Mouse (Mus musculus): ENCODE results near the gene Tob1.

Tob1 gene

GRCm38 (mm10) chr11:94198405-94199146 is 12.7 kb upstream of the Tob1 start:
- no peak for DNase-seq (ENCODE audit: low spot score in 2 of 2)

DNA sequence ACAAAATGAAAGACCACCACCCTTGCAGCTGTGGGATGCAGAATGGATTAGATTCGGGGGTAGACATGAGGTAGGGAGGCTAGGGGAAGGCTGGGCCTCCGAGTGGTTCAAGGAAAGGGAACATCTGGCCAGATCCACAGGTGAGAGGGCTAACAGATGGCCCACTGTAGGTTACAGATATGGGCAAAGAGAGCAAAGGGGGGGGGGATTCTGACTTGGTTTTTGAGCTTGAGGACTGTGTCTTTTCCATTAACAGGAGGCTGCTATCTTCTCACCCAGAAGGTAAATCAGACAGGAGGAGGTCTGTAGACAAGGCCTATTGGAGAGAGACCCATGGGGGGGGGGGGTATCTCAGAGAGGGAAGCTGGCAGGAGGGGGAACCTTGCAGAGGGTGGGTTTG is 11.5 kb upstream of the Tob1 start:
- no peak for DNase-seq (ENCODE audit: low spot score in 2 of 2)

DNA sequence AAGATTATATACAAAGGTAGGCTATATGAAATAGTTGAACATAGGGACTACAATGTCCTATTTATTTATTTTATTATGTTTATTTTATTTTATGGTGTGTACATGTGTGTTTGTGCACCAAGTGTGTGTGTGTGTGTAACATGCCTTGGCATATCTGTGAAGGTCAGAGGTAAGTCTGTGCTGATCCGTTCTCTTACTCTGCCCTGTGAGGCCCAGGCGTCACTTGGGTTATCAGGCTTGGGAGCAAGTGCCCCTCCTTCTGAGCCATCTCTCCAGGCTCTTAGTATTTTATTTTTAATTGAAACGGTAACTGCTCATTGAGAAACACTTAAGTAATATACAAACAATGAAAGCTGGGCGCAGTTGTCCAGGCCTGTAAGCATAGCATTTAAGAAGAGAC is 10.8 kb upstream of the Tob1 start:
- DNase-seq (ENCODE audit: low spot score in 2 of 2): no peak

DNA sequence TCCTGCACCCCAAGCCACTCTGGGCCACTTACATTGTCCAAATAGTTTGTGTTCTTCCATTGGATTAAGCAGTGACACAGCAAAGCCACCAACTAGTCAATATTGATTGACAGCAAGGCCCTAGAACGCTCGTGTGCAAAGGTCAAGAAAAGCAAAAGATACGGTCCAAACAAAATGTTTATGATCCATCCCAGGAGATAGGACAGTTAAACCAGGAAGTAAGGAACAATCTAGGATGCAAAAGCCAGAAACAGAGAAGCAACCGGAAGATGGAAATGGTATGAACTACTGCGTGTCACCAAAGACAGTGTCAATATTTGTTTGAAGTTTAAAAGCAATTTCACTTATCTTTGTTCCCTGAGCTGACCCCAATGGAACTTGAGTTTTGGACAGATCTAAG is 9.1 kb upstream of the Tob1 start:
- no peak for DNase-seq (ENCODE audit: low spot score in 2 of 2)

DNA sequence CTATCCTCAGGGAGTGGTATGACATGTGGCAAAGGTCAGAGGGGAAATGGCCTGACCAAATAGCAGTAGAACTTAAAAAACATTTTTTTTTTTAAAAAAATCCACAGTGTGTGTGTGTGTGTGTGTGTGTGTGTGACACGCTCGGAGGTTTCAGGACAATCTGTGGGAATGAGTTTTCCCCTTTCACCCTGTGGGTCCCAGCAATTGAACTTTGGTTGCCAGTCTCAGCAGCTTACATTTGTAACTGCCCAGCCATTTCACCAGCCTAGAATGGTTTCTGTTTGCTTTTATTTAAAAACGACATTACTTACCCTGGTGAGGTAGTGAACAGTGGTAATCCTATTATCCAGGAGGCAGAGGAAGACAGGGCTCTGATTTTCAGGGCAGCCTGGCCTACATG is 8.2 kb upstream of the Tob1 start:
- no peak for DNase-seq (ENCODE audit: low spot score in 2 of 2)

- DNase-seq (ENCODE audit: low spot score in 2 of 2): no peak
These were observed 4.7 kb upstream of the Tob1 start for GRCm38 (mm10) chr11:94206398-94207114.

GRCm38 (mm10) chr11:94208811-94209675 is 2.2 kb upstream of the Tob1 start:
- DNase-seq (ENCODE audit: low spot score in 2 of 2): no peak

- DNase-seq (ENCODE audit: low spot score in 2 of 2): peak; percentile 57 to 59
These were observed 1.5 kb upstream of the Tob1 start for GRCm38 (mm10) chr11:94209695-94210131.

DNA sequence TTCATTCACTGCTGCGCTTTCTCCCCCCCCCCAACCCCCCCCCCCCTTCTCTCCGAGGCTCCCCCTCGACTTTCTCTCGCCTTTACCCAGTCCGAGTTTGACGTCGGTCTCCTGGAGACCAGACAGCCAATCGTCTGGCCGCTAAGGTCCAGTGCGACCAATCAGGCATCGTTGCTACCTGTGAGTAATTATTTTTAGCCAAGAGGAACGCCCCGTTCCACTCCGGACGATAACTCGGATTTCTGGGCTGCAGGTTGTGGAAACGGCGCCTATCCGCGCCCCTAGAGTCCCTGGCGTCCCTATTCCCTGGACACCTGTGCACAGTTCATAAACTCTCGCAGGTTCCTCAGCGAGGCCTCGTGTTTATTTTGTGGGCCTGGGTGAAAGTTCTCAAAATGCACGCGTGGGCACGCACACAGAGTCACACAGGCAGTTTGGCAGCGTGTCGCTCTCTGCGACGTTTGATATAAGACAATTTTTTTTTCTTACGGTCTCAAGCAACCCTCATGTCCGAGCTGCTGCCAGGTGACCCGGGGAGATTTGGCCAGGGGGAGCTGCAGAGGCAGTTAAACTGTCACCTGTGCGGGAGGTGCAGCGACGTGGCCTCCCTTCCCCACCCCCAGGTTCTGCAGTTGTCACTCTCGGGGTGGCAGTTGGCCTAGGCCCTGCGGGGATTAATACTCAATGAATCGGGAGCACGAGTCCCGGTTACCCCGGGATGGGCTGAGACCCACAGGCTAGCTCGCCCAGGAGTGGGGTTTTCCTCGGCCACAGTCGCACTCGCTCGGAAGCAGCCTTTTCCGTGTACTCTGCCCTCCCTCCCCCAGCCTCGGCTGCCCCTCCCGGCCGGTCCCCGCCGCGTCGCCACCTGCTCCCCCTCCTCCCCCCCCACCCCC is 815 bp upstream of the Tob1 start:
- DNase-seq (ENCODE audit: low spot score in 2 of 2): peak; percentile 80 to 88

DNA sequence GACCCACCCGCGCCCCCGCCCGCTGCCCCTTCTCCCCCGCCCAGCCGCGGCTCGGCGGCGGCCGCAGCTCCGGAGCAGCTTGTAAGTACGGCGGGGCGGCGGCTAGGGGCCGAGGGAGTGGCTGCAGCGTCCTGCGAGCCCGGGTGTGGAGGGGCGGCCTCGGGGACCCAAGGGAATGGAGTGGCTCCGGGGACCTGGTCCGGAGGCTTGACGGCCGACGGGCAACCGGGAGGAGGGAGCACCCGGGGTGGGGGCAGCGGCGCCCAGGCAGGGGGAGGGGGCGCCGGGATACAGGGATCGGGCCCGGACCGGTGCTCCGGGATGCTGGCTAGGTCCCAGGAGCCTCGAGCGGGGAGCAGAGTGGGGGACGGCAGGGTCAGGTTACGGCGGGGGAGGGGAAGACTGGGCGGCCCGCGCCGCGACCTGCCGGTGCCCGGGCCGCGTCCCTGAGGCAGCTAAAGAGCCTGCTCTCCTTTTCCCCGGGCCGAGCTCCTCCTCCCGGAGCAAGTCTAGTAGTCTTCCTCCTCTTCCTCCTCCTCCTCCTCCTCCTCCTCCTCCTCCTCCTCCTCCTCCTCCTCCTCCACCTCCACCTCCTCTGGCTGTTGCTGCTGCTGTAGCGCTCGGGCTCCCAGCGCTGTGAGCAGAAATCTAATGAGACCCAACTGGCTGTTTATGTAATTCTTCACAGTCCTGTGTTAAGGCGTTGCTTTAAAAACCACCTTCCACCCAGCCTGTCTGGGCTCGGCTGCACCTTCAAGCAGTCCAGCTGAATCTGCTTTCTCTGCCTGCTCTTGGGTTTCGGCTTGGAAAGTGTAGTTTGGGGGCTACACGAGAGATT is 616 bp downstream of the Tob1 start:
- DNase-seq (ENCODE audit: low spot score in 2 of 2): peak; percentile 72 to 77

GRCm38 (mm10) chr11:94212489-94212836 is 1.2 kb downstream of the Tob1 start:
- DNase-seq (ENCODE audit: low spot score in 2 of 2): no peak

GRCm38 (mm10) chr11:94212997-94213396 is 1.7 kb downstream of the Tob1 start:
- DNase-seq (ENCODE audit: low spot score in 2 of 2): no peak

DNA sequence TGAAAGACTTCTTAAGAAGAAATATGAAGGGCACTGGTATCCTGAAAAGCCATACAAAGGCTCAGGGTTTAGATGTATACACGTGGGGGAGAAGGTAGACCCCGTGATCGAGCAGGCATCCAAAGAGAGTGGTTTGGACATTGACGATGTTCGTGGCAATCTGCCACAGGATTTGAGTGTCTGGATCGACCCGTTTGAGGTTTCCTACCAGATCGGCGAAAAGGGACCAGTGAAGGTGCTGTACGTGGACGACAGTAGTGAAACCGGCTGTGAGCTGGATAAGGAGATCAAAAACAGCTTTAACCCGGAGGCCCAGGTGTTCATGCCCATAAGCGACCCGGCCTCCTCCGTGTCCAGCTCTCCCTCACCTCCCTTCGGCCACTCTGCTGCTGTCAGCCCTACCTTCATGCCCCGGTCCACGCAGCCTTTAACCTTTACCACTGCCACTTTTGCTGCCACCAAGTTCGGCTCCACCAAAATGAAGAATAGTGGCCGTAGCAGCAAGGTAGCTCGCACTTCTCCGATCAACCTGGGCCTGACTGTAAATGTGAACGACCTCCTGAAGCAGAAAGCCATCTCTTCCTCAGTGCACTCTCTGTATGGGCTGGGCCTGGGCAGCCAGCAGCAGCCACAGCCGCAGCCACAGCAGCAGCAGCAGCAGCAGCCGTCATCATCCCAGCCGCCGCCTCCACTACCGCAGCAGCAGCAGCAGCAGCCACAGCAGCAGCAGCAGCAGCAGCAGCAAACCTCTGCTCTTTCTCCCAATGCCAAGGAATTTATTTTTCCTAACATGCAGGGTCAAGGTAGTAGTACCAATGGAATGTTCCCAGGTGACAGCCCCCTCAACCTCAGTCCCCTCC is 2.7 kb downstream of the Tob1 start:
- no peak for DNase-seq (ENCODE audit: low spot score in 2 of 2)

GRCm38 (mm10) chr11:94215581-94215980 is 4.3 kb downstream of the Tob1 start:
- DNase-seq (ENCODE audit: low spot score in 2 of 2): no peak

GRCm38 (mm10) chr11:94216247-94216646 is 5.0 kb downstream of the Tob1 start:
- no peak for DNase-seq (ENCODE audit: low spot score in 2 of 2)

- no peak for DNase-seq (ENCODE audit: low spot score in 2 of 2)
These were observed 10.0 kb downstream of the Tob1 start for GRCm38 (mm10) chr11:94221257-94221656.

GRCm38 (mm10) chr11:94223531-94223930 is 12.3 kb downstream of the Tob1 start:
- DNase-seq (ENCODE audit: low spot score in 2 of 2): no peak

GRCm38 (mm10) chr11:94225985-94226384 is 14.7 kb downstream of the Tob1 start:
- DNase-seq (ENCODE audit: low spot score in 2 of 2): no peak

DNA sequence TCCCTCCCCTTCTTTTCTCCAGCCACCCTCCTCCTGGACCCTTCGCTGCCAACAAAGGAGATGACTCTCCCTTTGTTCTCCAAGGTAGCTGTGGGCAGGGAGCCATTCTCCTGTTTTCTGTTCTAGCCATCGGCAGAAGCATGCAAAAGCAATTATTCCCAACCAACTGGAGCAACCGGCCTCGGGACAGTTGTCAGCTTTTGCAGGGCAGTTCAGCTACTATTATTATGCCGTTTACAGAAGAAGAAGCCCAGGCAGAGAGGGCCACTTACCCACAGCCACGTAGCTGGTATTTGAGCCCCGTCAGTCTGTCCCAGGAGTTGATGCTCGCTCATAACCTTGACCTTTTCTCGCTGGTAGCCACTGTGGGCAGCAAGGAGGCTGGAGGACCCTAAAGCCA is 17.2 kb downstream of the Tob1 start:
- no peak for DNase-seq (ENCODE audit: low spot score in 2 of 2)

Measured in spleen, postnatal 10 days (tissue).